Mouse (Mus musculus): ENCODE measurements around the gene Cacna2d2.

The Cacna2d2 gene

DNA sequence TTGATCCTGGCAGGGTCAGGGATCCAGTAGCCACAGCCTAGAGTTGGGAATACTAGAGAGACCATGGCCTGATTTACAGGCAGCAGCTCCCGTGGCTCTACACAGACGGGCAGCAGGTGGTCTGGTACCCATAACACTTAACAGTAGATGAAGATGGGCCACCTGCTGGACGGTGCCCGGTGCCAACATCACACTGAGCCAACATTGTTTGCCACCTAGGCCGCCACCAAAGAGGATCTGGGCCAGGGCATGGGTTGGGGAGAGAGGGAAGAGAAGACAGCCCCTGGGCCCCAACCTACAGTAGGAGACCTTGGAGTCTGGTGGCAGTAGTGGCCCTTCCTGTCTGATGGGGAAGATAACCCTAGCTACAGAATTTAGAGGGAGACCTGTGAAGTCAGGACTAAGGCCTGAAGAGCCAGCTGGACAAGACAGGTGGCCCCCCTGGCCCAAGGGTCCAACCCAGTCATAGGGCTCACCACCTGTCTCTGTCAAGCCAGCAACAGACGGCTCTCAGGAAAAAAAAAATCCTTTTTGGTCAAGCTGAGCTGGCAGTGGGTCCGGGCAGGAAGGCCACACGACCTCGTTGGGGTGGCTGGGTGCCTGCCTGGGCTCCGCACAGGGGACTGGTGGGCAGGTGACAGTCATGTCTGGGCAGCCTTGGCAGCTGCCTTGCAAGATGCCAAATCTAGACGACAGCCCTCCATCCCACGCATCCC lies 102.9 kb downstream of the Cacna2d2 start:
- no peak for DNase-seq

DNA sequence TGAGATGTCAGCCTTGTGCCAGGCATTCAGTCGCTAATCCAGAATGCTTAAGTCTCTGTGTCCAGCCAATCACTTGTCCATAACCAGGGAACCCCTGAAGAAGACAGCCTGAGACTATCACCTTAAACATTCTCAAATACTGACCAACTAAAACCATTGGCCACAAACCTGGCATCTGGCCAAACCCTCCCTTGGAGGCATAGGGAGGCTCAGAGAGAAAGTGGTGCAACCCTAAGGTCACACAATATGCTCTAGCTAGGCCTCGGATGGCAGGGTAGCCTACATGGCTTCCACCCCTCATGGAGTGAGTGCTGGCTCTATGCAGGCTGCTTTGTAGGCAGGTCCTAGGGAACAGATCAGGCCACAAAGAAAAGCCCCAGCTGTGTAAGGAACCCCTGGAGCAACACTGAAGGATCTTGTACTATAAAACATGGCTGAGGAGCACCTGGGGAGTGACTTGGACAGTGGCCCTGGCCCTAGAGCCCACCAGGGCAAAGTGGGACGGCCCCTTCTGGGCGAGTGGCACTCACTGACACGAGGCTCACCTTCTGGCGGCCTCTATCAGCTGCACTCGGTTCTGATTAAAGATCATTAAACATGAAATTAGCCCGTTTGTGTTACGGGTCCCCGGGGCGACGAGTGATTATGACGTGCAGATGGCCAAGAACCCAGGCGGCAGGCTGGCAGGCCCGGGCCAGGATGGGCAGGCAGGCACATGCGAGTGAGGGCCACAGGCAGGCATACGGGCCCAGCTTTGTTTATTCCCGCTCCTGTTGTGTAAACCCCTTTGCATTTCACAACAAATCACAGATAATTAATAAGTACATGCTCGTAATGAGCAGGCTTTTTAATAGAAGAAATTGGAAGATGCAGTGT lies 105.5 kb downstream of the Cacna2d2 start:
- no peak for DNase-seq

DNA sequence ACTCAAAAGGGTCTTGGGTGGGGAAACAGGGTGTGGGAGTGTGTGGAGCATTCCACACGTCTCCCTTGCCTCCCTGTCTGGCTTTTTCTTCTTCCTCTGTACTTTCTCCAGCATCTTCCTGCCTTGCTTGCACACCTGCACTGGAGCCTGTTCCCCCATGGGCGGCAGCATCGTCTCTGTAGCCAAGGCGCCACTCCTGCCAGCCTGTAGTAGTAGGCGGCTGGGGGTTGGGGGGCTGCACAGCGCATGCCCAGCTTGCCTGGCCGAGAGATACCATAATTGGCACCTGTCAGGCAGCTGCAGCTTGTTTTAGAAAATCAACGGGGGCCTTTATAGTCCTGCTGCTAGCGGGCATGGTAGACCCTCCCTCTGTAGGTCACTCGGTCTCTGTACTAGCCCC lies 108.9 kb downstream of the Cacna2d2 start:
- DNase-seq, result no peak

DNA sequence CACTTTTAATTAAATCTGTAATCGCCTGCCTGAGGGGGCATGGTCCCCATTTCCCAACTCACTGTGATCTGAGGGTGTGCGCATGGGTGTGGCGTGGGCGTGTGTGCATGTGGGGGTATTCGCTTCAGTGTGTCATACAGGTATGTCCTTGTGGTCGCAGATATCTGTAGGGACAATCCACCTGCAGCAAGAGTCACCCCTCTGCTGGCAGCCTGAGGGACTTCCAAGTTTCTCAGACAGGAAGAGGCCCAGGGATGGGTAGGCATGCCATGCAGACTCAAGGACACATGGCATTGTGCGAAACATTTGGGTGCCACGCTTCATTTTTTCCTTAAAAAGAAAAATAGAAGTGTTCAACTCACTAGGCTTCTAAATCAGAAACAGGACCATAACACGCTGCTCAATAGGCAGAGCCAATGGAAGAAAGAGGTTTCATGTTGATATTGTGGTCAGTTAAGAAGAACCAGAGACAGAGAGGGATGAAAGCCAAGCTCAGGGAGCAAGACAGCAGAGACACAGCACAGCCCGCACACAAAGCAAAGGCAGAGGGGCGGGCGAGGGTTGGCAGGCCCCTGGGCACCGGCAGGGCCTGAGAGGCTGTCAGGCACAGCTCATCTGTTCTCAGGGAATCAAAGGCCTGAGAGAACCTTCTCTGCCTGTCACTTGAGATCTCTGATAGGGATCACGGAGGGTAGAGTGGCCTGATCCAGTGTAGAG lies 111.1 kb downstream of the Cacna2d2 start:
- no peak for DNase-seq

DNA sequence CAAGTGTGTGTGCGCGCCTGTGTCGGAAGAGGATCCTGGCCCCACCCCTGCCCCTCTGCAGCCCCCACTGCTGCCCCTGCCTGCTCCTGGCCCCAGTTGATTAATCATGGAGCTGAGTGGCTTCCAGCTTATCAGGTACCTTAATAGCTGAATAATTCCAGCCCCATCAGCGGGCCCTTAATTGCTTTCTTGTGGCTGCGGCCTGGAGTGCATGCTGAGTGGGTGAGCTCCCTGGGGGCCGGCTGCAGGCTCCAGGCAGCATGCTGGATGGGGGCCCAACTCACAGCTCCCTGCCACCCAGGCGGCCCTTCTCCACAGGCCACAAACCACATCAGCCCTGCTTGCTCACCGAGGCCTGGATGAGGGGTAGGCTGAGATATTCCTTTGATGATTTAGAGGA lies 112.0 kb downstream of the Cacna2d2 start:
- DNase-seq, result no peak

DNA sequence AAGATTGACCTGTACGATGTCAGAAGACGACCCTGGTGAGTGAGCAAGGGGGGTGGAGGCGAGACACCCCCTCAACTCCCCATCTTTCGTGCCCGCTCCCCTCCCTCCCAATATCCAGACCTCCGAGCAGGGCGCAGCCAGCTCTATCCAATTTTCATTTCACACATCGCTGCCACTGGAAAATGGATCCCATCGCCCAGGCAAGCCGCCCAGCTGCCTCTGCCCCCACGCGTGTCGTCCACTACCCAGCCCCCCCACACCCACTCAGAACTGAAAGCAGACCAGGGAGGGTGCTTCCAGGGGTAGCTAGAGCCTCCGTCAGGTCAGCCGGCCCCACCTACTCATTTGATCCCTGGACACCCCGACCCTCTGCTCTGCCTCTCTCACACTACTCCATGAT lies 112.9 kb downstream of the Cacna2d2 start:
- no peak for DNase-seq

DNA sequence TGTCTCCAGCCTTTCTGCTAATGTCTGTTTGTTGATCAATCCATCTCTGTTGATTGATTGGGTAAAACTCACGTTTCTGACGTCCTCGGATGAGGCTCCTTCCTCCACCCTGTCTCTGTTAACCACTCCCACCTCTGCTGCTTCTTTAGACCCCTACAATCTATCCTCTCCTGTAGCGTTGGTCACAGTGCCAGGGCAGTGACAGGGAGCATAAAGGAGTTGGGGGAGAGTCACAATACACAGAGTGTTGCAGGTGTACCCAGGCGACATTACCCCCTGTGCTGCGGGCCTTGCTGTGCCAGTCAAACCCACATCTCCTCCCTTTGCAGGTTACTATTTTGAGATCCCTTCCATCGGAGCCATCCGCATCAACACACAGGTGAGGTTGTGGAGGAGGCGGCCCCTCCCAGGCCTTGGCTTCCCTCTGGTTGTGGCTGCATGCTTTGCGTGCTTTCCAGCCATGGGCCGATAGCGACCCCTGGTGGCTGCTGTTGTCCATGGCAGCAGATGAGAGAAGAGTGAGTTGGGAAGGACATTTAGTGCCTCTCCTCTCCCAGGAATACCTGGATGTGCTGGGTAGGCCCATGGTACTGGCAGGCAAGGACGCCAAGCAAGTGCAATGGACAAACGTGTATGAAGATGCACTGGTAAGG lies 115.0 kb downstream of the Cacna2d2 start:
- peak; percentile 76 to 92 for DNase-seq

DNA sequence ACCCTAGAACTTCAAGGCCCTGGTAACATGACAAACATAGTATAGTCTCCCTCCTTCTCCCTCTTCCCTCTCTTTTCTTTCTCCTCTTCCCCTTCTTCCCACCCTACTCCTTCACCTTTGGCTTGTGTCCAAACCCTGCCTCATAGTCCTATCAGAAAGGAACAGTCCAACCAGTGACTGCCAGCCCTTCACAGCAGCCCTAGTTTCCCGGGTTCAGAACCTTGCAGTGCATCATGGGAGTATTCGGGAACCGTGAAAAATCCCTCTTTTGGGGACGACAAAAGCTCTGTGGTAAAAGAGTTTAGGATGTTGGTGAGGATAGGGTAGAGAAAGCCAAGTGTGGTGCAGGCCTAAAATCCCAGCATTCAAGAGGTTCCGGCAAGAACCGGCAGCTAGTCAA lies 120.9 kb downstream of the Cacna2d2 start:
- DNase-seq, result no peak

DNA sequence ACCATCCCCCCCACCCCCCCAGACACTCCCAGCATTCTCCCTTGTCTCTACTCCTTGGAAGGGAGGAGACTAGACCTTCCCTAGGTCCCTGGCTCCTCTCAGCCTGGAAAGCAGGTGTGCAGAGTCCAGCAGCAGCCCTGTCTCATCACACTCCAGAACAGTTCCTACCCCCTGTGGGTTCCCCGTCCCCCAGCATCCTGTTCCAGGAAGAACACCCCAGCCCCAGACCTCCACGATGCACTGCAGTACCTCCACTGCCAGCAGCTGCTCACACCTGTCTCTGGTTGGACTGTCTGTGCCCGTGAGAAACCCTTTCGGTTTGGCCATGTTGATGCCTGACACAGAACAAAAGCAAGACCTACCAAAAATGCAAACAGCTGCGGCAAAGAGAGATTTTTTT lies 121.8 kb downstream of the Cacna2d2 start:
- no peak for DNase-seq

DNA sequence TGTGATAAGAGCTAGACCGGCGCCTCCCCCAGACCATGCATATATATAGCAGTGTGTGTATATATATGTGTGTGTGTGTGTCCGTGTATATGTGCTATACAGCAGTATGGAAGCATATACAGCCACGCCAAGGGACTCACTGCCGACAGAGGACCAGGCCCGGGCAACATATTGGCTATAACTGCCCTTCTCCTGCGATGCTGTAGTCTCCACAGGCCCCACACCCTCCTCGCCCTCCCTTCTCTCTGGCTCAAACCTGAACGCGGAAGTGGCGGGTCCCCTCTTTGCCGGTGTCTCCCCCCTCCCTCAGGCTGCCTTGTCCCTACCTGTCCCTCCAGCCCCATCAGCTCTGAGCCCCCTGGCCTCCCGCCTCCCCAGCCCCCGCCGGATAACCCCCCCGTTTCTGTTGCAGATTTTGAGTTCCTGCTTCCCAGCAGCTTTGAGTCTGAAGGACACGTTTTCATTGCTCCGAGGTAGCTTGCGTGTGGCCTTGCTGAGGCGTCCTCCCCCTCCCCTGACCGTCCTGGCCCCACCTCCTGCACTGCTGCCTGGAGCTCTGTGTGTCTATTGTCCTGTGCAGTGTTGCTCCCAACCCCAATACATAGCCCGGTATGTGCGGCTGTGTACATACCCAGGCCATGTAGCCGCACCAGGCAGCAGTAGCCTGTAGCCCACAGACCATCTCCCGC lies 122.4 kb downstream of the Cacna2d2 start:
- no peak for DNase-seq

DNA sequence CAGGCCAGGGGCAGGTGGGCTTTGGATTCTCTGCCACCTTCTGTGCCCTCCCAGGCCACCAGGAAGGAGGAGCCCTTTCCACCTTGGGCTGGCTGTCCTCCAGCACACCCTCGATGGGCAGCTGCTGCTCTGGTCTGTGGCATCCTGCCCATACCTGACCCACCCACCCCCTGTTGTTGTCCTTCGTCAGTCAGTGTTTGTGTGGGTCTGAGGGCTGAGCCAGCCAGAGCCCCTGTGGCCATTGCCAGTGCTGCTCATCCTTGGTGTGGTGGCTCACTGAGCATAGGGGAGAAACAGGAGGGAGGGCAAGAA lies 122.9 kb downstream of the Cacna2d2 start:
- no peak for DNase-seq

DNA sequence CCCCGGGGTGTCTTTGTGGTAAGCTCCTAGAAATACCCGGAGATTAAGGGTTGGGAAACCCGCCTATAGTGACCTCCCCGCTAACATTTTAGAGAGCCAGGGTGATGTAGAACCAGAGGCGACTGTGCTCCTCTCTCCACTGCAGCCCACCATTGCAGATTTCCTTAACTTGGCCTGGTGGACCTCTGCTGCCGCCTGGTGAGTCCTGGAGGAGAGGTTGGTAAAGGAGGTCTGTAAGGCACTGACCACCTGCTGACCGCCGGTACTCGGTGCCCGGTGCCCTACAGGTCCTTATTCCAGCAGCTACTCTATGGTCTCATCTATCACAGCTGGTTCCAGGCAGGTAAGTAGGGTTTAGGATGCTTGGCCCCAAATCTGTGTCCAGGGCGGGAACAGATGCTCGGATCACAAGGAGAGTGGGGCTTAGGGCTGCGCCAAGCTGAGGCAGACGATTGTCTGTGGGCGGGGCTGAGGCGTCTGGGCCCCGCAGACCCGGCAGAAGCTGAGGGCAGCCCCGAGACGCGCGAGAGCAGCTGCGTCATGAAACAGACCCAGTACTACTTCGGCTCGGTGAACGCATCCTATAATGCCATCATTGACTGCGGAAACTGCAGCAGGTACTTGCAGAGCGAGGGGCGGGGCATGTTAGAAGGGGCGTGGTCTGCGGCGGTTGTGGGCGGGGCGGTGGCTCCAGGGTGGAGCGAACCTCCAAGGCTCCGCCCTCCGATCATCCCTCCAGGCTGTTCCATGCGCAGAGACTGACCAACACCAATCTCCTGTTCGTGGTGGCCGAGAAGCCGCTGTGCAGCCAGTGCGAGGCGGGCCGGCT lies 127.0 kb downstream of the Cacna2d2 start:
- peak; percentile 77 to 87 for DNase-seq

DNA sequence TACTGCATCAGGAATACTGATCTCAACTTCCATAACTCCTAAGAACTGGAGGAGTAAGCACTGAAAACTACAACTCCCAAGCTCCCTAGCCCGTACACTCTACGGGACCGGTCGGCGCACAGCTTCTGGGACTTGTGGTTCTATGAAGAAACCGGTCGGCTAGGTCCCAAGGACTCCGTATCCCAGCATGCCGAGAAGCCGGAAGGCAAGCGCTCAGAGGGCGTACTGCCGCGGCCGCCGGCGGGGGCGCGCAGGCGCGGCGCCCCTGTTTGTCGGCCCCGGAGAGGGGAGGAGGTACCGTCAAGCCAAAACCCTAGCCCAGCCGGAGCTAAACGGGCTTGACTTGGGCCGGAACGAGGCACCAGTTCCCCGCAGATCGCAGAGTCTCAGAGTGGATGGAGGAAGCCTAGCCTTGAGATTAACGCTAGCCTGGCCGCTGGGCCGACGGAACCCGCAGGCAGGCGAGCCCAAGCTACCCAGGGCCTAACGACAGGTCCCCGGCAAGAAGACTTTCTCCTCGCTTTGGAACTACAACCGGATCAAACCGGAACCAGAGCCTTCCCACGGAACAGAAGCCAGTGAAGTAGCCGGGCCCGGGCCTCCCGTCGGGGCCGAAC lies 134.5 kb downstream of the Cacna2d2 start, which contains the start of gene Tmem115:
Tmem115 (plus strand) TSS at position 155 of the 617 bp plus-strand sequence.
- DNase-seq, result peak; percentile 92 to 98

DNA sequence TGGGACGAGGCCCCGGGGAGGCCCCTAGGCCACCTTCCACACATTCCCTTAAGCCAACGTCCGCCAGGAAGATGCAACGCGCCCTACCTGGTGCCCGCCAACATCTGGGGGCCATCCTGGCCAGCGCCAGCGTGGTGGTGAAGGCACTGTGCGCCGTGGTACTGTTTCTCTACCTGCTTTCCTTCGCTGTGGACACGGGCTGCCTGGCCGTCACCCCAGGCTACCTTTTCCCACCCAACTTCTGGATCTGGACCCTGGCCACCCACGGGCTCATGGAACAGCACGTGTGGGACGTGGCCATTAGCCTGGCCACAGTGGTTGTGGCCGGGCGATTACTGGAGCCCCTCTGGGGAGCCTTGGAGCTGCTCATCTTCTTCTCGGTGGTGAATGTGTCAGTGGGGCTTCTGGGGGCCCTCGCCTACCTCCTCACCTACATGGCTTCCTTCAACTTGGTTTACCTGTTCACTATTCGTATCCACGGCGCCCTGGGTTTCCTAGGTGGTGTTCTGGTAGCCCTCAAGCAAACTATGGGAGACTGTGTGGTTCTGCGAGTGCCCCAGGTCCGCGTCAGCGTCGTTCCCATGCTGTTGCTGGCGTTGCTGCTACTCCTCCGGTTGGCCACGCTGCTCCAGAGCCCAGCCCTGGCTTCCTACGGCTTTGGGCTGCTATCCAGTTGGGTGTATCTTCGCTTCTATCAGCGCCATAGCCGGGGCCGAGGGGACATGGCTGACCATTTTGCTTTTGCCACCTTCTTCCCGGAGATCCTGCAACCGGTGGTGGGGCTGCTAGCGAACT lies 135.2 kb downstream of the Cacna2d2 start:
- peak in 1 of 2 experiments; percentile 49 for DNase-seq

DNA sequence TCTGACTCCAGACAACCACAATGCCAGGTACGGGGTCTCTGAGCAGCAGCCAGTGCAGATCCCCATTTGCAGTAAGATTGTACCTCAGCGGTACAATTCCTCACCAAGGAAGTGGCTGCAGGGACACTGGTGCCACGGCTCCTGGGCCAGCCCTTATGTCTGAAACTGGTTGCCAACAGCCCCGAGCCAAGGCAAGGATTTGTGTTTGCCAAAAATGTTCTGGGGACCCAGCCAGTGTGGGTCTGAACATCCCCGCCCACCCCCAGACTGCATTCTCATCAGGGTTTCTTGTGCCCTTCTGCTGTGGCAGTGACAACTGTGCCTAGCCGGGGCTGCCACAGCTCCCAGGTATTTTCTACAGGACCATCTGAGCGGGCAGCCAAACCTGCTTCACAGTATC lies 138.8 kb downstream of the Cacna2d2 start:
- DNase-seq, result no peak

DNA sequence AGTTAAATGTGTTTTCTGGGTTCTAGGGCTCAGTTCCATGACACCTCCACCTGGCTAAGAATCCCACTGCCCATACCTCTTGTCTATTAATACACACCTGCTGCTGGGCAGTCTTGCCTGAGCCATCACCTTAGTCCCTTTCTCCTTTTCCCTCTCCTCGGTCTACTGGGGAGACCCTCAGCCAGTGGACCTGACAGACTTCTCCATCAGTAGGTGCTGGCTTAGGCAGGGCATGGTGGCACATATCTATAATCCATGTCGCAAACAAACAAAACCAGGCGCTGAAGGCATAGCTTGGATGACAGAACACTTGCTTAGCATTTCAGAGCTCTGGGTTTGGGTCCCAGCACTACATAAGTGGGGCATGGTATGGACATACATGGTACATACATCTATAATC lies 139.3 kb downstream of the Cacna2d2 start:
- no peak for DNase-seq

DNA sequence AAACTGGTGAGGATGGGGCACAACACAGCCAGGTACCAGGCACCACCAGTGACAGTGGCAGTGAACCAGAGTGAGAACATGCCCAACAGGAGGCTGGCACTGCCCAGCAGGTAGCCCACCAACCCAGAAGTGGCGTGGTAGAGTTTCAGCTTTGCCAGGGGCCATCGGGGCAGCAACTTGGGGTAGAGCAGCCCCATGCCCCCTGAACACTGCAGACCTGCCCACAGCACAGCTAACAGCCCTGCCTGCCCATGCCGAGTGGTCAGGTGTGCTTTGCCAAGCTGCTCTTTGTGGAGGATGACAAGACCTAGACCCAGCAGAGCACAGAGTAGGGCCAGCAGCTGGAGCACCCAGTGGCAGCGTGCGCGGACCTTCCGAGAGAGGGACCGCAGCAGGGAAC lies 140.5 kb downstream of the Cacna2d2 start:
- no peak for DNase-seq

DNA sequence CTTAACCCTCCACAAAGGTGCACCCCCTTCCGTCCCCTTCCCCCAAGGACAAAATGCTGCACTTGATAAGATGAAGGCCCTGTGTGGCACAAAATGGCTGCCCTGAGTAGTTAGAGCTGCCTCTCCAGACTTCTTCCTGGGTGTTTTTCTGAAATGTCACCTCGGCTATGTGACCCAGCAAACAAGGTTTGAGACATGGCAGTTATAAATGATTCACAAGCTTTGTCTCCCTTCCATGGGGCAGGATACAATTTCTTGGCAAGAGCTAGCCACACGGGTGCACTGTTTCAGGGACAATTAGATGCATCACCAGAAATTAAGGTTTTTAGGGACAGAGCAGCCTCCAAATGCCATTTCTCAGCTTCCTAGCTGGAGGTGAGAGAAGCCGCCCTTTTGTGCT lies 141.0 kb downstream of the Cacna2d2 start:
- no peak for DNase-seq

DNA sequence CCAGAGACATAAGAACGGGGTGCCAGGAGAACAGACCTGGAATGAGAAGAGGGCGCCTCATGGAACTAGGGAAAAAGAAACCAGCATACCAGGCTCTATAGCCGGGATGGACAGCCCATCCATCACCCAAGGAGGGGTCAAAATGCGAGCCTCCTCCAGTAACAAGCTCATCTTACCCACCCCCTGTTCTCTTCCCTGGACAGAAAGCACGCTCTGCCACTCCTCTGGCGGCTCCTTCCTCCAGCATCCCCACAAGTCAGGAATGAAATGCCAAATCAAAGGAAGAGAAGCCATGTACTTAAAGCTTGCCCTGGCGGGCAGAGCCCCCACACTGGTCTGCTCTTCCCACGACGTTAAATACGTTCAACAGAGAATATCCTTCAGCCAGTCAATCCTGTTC lies 141.6 kb downstream of the Cacna2d2 start:
- DNase-seq, result no peak
